Mouse (Mus musculus): ENCODE results near the gene Ptprd.

DNA sequence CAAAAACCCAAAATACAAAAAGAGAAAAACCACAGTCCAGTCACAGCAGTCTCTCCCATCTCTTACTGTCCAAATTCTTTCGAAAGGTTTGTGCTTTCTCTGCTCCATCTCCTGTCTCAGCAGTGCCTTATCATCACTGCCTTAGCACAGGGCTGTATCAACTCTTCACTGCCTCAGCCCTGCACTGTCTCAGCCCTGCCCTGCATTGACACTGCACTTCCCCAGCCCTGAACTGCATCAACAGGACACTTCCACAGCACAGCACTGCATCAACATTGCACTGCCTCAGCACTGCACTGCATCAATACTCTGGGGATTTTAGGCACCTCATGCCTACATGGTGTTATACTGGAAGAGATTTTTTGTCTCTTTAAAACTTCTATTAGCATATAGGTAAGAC is 2135.7 kb downstream of the Ptprd start:
- no peak for TF ChIP-seq CTCF (conservative IDR thresholded peaks at IDR 0.05; ENCODE audit: low read length)
- no peak for TF ChIP-seq NANOG (IDR thresholded peaks at IDR 0.05; ENCODE audit: borderline replicate concordance, low read length)
